ENCODE assay signal across 21 mouse cellular contexts in the genomic region with DNA sequence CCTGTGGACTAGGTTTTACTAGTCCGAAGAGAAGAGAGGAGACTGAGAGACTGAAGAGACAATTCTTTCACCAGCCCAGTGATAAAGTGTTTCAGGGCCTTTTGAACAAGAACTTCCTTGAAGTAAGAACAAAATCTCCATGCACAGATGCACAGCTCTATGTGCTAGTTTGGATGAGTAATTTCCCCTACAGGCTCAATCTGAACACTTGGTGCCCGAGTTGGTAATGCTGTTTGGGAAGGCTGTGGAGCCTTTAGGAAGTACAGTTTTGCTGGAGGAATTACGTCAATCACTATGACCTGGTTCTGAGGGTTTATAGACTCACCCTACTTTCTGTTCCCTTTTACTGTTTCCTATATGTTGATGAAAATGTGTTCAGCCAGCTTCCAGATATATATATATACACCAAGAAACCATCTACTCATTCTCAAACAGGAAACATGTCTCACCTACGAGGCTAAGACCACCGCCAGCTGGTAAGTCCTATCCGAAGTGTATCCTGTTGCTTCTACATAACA.
"Had no signal": no experiment of that assay in that cellular context is flagged by ENCODE, and none has a peak within 500 bp of the region (broad histone marks: within the 10 kb centered on the region; RNA-seq: fewer than 3 reads in every experiment).

No protein-coding gene starts in this region.

- H3K4me2 ChIP-seq: intestine, embryonic 15.5 days; kidney, embryonic 15.5 days; liver, embryonic 11.5 days; lung, embryonic 15.5 days; midbrain, embryonic 13.5 days had no signal

- H3K27me3 ChIP-seq: intestine, embryonic 15.5 days; kidney, embryonic 15.5 days; lung, embryonic 15.5 days; megakaryocyte, embryonic 14.5 days; midbrain, embryonic 13.5 days had no signal

- ATAC-seq: intestine, embryonic 15.5 days; midbrain, embryonic 13.5 days; midbrain, embryonic 16.5 days had no signal

- H3K9me3 ChIP-seq: intestine, embryonic 15.5 days; kidney, embryonic 15.5 days; lung, embryonic 15.5 days; midbrain, embryonic 10.5 days; midbrain, embryonic 13.5 days had no signal

- H3K4me3 ChIP-seq: intestine, embryonic 15.5 days; kidney, embryonic 15.5 days; lung, embryonic 15.5 days; megakaryocyte, embryonic 14.5 days; midbrain, embryonic 10.5 days; midbrain, embryonic 13.5 days had no signal

- H3K27ac ChIP-seq: intestine, embryonic 15.5 days; kidney, embryonic 15.5 days; liver, embryonic 14.5 days; lung, embryonic 15.5 days; midbrain, embryonic 10.5 days; midbrain, embryonic 13.5 days had no signal

- H3K36me3 ChIP-seq: intestine, embryonic 15.5 days; kidney, embryonic 15.5 days; lung, embryonic 15.5 days; midbrain, embryonic 10.5 days; midbrain, embryonic 13.5 days had no signal

- DNase-seq: kidney, adult 11 months; kidney, adult 8-10 months; kidney, postnatal 10 days; lung, adult 18-20 months; lung, postnatal 10 days; lung, postnatal 36 days; retina, postnatal 1 day; right cerebral cortex, postnatal 25 days; spleen, adult 18-20 months; thymus, adult 2 months; thymus, postnatal 14 days; thymus, postnatal 4 days had no signal

- H3K9ac ChIP-seq: intestine, embryonic 15.5 days; kidney, embryonic 15.5 days; liver, embryonic 14.5 days; lung, embryonic 15.5 days; midbrain, embryonic 13.5 days had no signal

- H3K4me1 ChIP-seq: intestine, embryonic 15.5 days; lung, embryonic 15.5 days; megakaryocyte, embryonic 14.5 days; midbrain, embryonic 10.5 days had no signal
